Mouse (Mus musculus) megakaryocyte, embryonic 14.5 days (primary cell): ENCODE data around the gene Phf14.

Source experiments
- FLI1 ChIP-seq: IDR thresholded peaks from 2 replicates; pipeline ENCODE4 v1.6.1; 2012; ENCODE audit warnings: low read length, inconsistent platforms, mixed read lengths
- GATA1 ChIP-seq: IDR thresholded peaks from 3 replicates; pipeline ENCODE4 v1.6.1; 2012; ENCODE audit warnings: mixed read lengths, low read length, inconsistent platforms, borderline replicate concordance

DNA sequence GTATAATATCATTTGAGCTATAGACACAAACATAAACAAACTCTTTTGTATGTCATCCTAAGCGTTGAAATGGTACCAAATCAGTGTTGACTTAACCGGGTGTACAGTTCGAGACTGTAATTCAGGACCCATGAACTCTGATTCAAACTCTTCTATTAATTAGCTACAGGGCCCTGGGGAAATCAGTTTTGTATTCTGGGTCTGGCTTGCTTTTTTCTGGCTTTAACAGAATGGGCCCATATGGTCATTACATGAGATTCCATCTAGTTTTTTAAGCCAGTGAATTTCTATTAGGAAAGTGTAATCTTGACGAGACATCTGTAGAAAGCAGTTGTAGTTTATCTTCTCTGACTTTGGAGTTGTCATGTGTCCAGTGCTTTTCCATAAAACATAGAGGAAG lies 160.3 kb downstream of the Phf14 start:
- no peak for TF ChIP-seq GATA1
- TF ChIP-seq FLI1: no peak
